Mouse (Mus musculus): ENCODE measurements around the gene Dnajc15. TPM values are rescaled to one million over a fixed set of nuclear protein-coding genes. Genes with fewer than 3 reads are reported as not detected.

Dnajc15 gene
- polyA plus RNA-seq, 1 experiment from 2014 or later, result 122 TPM

GRCm38 (mm10) chr14:77795240-77795639 is 79.7 kb downstream of the Dnajc15 start:
- peaks cover 4% of the 10 kb centered on the region; the same call in 1 of the 2 replicates for H3K4me1 ChIP-seq
- no peak overlapping the region for H3K27ac ChIP-seq (replicated peaks)
- H3K36me3 ChIP-seq, result no peaks in the 10 kb centered on the region
- no peak overlapping the region for H3K4me2 ChIP-seq
- 64% methylated on average over 5 of the region's 5 CpGs for WGBS
- H3K9ac ChIP-seq, result no peak overlapping the region
- H3K4me3 ChIP-seq, result no peak overlapping the region
- H3K9me3 ChIP-seq, result no peaks in the 10 kb centered on the region
- H3K27me3 ChIP-seq (replicated peaks), result no peaks in the 10 kb centered on the region
- ATAC-seq (ENCODE audit: extremely low read depth, insufficient number of reproducible peaks, low FRiP score, low TSS enrichment), result no peak

- WGBS, result 58% methylated on average over 7 of the region's 7 CpGs
- Histone ChIP-seq H3K27me3 (replicated peaks) (no peaks in the 10 kb centered on the region), H3K4me3 (no peak overlapping the region), H3K36me3 (no peaks in the 10 kb centered on the region), H3K4me1 (peaks cover 4% of the 10 kb centered on the region; the same call in 1 of the 2 replicates), H3K27ac (replicated peaks) (no peak overlapping the region), H3K9me3 (no peaks in the 10 kb centered on the region), H3K9ac (no peak overlapping the region), H3K4me2 (no peak overlapping the region)
- ATAC-seq (ENCODE audit: extremely low read depth, insufficient number of reproducible peaks, low FRiP score, low TSS enrichment), result no peak
Measured at GRCm38 (mm10) chr14:77794285-77794949, 80.5 kb downstream of the Dnajc15 start.

- Histone ChIP-seq H3K27ac (replicated peaks) (no peak overlapping the region), H3K4me3 (no peak overlapping the region), H3K4me2 (no peak overlapping the region), H3K9me3 (no peaks in the 10 kb centered on the region), H3K4me1 (peaks cover 4% of the 10 kb centered on the region; the same call in 1 of the 2 replicates), H3K36me3 (no peaks in the 10 kb centered on the region), H3K9ac (no peak overlapping the region), H3K27me3 (replicated peaks) (no peaks in the 10 kb centered on the region)
- ATAC-seq (ENCODE audit: extremely low read depth, insufficient number of reproducible peaks, low FRiP score, low TSS enrichment), result no peak
- 90% methylated on average over 6 of the region's 6 CpGs for WGBS
Measured at GRCm38 (mm10) chr14:77792998-77793397, 81.9 kb downstream of the Dnajc15 start.

- ATAC-seq (ENCODE audit: extremely low read depth, insufficient number of reproducible peaks, low FRiP score, low TSS enrichment), result no peak
- Histone ChIP-seq H3K4me2 (no peak overlapping the region), H3K9me3 (no peaks in the 10 kb centered on the region), H3K4me3 (no peak overlapping the region), H3K4me1 (no peaks in the 10 kb centered on the region), H3K27me3 (replicated peaks) (no peaks in the 10 kb centered on the region), H3K27ac (replicated peaks) (no peak overlapping the region), H3K36me3 (no peaks in the 10 kb centered on the region), H3K9ac (no peak overlapping the region)
Measured at GRCm38 (mm10) chr14:77783217-77783616, 91.7 kb downstream of the Dnajc15 start.

GRCm38 (mm10) chr14:77777365-77777764 is 97.6 kb downstream of the Dnajc15 start:
- Histone ChIP-seq H3K4me1 (no peaks in the 10 kb centered on the region), H3K27ac (replicated peaks) (no peak overlapping the region), H3K27me3 (replicated peaks) (no peaks in the 10 kb centered on the region), H3K36me3 (no peaks in the 10 kb centered on the region), H3K9ac (no peak overlapping the region), H3K4me2 (no peak overlapping the region), H3K4me3 (no peak overlapping the region), H3K9me3 (no peaks in the 10 kb centered on the region)
- 74% methylated on average over 1 of the region's 1 CpGs for WGBS
- ATAC-seq (ENCODE audit: extremely low read depth, insufficient number of reproducible peaks, low FRiP score, low TSS enrichment), result no peak

- Histone ChIP-seq H3K4me3 (no peak overlapping the region), H3K9me3 (no peaks in the 10 kb centered on the region), H3K27me3 (replicated peaks) (no peaks in the 10 kb centered on the region), H3K27ac (replicated peaks) (no peak overlapping the region), H3K4me2 (no peak overlapping the region), H3K9ac (no peak overlapping the region), H3K36me3 (no peaks in the 10 kb centered on the region), H3K4me1 (no peaks in the 10 kb centered on the region)
- ATAC-seq (ENCODE audit: extremely low read depth, insufficient number of reproducible peaks, low FRiP score, low TSS enrichment), result no peak
- 57% methylated on average over 11 of the region's 11 CpGs for WGBS
Measured at GRCm38 (mm10) chr14:77776005-77776531, 98.9 kb downstream of the Dnajc15 start.

- Histone ChIP-seq H3K27me3 (replicated peaks) (no peaks in the 10 kb centered on the region), H3K36me3 (no peaks in the 10 kb centered on the region), H3K4me1 (no peaks in the 10 kb centered on the region), H3K9ac (no peak overlapping the region), H3K4me2 (no peak overlapping the region), H3K27ac (replicated peaks) (no peak overlapping the region), H3K4me3 (no peak overlapping the region), H3K9me3 (no peaks in the 10 kb centered on the region)
- 74% methylated on average over 8 of the region's 8 CpGs for WGBS
- no peak for ATAC-seq (ENCODE audit: extremely low read depth, insufficient number of reproducible peaks, low FRiP score, low TSS enrichment)
Measured at GRCm38 (mm10) chr14:77773331-77773730, 101.6 kb downstream of the Dnajc15 start.

- H3K9ac ChIP-seq, result no peak overlapping the region
- WGBS, result 65% methylated on average over 2 of the region's 2 CpGs
- no peaks in the 10 kb centered on the region for H3K27me3 ChIP-seq (replicated peaks)
- no peaks in the 10 kb centered on the region for H3K9me3 ChIP-seq
- H3K27ac ChIP-seq (replicated peaks), result no peak overlapping the region
- no peak overlapping the region for H3K4me3 ChIP-seq
- no peak for ATAC-seq (ENCODE audit: extremely low read depth, insufficient number of reproducible peaks, low FRiP score, low TSS enrichment)
- H3K36me3 ChIP-seq, result no peaks in the 10 kb centered on the region
- H3K4me2 ChIP-seq, result no peak overlapping the region
- H3K4me1 ChIP-seq, result no peaks in the 10 kb centered on the region
Measured at GRCm38 (mm10) chr14:77771626-77772025, 103.3 kb downstream of the Dnajc15 start.

Other genes with a start within 250 kb of the Dnajc15 start
- gene Epsti1, start 29.1 kb upstream of the Dnajc15 start, polyA plus RNA-seq (2015; fragmentation: Nextera tagmentation; extraction: Ambion mirVana), result 0.23 and 0.73 TPM in 2 replicates
- gene Fam216b, start 213.9 kb upstream of the Dnajc15 start, polyA plus RNA-seq (2015; fragmentation: Nextera tagmentation; extraction: Ambion mirVana), result not detected in 2 replicates

All from heart, embryonic 13.5 days (tissue).